Mouse (Mus musculus) ovary, postnatal 14 days (tissue): ENCODE measurements around the gene Lipa.

Experiments used
- DNase-seq: peaks from one replicate; pipeline ENCODE4 v3.0.0; 2022; ENCODE audit warnings: low spot score

Gene Lipa

GRCm38 (mm10) chr19:34526941-34527682 is at the start of gene Lipa:
Gene Lipa, minus strand, starts transcription at chr19:34527474.
- DNase-seq = peak; percentile 90

GRCm38 (mm10) chr19:34573650-34574049 is 46.4 kb upstream of the Lipa start:
- DNase-seq = no peak

DNA sequence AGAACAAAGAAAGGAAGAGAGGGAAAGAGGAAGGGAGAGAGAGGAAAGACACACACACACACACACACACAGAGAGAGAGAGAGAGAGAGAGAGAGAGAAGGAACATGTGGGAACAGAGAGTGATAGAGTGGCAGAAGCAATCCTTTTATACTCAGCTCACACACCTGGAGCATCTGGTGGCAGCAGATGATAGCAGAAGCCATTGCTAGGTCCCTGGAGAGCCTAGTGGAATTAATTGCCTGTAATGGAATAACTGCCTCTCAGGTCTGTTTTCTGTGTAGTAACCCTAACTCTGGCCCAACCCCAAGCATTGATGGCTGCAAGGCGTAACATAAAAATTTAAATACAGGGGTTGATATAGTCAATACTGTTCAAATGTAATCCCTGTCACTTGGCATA is 43.8 kb upstream of the Lipa start:
- no peak for DNase-seq

GRCm38 (mm10) chr19:34569896-34570476 is 42.7 kb upstream of the Lipa start:
- no peak for DNase-seq

DNA sequence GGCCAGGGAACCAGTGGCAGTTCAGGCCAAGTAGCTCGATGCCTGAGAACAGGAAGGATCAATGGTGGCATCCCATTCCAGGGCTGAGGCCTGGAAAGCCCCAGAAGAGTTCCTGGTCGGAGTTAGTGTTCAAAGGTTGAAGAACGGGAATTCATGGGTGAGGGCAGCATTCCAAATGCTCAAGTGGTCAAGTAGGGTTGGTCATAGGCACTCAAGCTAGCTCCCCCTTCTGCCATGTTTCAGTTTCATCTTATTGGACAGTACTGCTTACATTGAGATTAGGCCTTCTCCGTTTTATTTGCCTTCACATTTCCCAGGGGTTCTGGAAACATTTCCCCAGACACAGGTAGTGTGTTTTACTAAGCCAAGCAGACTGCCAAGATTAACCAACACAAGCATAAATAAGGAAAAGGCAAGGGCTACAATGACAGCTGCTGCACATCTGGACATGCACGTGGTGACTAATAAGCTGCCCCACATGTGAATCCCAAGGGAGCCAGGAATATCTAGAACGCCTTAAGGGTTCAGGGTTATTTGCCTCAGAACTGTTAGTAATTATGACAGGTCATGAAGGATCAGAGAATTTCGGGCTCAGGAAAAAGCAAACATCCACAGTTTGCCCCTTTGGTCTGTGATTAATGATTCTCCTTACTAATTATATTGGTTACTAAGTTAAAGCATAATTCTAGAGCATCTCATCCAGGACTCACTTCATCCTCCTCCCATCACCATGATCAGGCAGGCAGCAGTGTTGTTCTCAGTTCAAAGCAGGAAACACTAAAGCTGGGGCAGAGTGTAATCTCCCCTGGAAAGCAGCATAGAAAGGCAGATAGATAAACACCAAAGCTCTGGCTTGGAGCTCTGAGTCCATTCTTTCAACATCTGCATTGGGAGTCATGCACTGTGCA is 42.0 kb upstream of the Lipa start:
- DNase-seq = no peak

DNA sequence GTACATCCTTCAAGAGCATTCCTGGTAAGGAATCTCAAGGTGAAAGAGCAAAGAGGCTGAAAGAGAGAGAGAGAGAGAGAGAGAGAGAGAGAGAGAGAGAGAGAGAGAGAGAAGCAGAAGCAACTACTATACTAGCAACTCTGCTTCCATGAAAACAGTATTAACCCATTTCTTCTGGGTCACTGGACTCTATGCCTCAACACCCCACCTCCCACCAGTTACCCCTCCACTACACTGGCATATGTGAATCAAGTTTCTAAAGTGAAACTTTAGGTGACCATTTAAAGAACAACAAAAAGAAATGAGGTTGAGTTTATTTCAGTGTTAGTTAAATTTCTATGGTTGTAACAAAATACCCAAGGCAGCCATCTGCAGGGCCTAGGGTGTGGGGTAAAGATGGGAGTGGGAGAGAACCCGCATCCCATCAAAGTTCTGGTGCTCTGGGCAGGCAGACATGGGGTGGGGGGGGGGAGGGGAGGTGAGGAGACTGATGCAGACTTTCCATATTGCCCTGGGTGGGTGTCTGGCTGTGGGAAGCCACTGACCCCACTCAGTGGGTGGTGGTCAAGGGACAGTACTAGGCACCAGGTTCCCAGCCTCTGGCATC is 39.0 kb upstream of the Lipa start:
- DNase-seq = no peak

DNA sequence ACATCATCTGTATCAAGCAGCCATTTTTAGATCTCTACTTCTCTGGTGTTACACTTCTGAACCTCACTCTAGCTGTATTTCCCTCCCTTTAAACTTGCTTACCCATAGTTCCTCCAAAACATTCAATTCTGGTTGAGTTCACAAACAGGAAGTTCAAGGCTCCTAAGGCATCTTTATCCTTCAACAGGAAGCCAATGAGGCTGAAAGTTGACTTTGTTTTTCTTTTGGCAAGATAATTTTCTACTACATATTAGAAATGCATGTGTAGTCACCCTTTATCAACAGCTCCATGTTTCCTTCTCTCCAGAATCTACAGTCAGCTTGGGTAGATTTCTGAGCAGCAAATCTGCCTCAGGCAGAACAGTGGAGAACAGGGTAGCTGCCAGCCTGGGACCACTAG is 35.3 kb upstream of the Lipa start:
- no peak for DNase-seq

GRCm38 (mm10) chr19:34556621-34557020 is 29.3 kb upstream of the Lipa start:
- no peak for DNase-seq

DNA sequence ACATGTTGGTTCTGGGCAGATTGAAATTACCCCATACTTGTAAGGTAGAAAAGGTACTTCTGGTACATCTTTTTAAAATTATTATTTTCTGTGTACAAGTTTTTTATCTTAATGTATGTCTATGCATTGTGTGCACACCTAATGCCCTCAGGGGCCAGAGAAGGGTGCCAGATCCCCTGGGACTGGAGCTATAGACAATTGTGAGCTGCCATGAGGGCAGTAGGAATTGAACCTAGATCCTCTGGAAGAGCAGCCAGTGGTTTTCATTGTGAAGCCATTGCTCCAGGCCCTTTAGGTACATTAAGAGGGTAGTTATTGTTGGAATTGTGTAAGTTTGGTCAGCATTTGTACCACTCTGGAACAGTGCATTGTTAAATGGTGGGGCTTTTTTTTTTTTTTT is 26.8 kb upstream of the Lipa start:
- DNase-seq = no peak

DNA sequence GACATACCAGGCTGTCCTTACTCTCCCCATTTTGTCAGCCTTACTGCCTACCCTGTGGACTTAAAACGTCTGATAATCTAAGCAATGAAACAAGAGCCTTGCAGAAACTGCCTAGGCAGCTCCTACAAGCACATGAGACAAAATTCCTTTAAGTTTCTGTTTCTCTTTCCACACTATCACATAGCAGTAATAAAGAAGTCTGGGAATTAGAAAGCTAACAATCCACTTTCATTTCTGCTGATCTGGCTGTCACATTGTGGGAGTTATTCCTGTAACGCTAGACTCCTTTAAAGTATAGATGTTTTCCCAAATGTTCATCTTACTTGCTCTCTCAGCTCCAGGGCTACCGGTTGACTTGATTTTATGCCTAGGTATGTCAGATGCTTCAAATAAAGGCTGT is 26.2 kb upstream of the Lipa start:
- no peak for DNase-seq

DNA sequence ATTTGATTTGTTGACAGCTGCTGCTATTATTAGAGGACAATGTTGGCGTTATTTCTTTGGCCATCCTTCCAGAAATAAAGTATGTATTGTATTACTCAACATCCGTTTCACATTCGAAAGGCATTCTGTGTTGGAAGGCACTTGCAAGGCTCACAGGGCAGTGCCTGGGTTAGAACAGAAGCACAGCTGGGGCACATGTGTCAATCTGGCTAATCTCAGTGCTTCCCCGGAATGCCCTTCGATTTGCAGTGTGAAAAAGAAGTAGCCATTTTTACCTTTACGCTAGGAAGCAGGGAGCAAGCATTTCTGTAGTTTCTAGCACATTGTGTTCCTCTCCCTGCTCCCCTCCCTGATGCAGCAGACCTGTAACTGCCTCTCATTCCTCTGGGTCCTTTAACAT is 25.7 kb upstream of the Lipa start:
- DNase-seq = no peak

- DNase-seq = no peak
Observed at GRCm38 (mm10) chr19:34551981-34552380, 24.7 kb upstream of the Lipa start.

DNA sequence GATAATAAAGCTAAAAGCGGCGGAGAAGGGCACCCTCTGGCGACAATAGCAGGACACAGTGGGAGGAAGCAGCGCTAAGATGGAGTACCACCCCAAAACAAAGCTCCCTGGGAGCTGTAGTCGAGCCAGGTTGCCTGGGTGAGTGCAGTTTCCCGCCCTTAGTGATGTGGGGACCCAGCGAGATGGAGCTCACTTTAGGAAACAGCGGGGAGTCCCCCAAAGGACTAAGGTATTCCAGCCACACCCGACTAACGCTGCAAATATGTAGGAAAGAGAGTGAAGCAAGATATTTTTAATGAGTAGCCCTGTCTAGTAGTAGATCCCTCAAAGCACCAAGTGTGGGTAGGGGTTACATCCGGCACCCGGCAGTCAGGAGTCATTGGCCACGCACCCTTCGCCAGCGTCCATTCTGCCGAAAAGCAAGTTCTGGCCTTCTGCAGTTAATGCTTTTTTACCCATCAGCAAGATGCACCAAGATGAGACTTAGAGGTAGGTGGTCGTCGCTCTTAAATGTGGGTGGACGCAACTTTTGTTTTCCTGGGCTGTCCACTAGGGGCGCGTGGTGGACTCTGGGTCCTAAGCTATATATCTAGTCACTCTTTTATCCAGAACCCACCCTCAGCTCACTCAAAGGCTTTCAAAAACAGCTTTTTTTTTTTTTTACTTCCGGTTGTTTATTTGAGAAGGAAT is 23.4 kb upstream of the Lipa start, which contains the start of gene Ifit2:
Ifit2 (plus strand) TSS at position 161 of the 690 bp plus-strand sequence.
- DNase-seq = peak; percentile 43

DNA sequence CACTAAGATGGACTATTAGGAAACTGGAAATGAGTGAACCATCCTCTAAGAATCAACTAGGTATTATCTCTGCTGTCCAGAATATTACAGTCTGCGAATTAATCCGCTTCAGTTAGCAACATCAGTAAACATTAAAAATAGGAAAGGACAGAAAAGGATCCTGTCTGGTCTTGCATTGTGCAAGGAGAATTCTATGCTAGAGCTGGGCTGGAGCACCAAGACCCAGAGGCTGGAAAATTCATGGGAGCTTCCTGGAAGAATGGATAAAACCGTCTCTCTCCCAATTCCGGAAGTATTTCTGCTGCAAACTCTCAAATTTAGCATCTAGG is 22.9 kb upstream of the Lipa start:
- no peak for DNase-seq

- peak; percentile 75 for DNase-seq
Observed at GRCm38 (mm10) chr19:34547976-34548375, 20.7 kb upstream of the Lipa start.

DNA sequence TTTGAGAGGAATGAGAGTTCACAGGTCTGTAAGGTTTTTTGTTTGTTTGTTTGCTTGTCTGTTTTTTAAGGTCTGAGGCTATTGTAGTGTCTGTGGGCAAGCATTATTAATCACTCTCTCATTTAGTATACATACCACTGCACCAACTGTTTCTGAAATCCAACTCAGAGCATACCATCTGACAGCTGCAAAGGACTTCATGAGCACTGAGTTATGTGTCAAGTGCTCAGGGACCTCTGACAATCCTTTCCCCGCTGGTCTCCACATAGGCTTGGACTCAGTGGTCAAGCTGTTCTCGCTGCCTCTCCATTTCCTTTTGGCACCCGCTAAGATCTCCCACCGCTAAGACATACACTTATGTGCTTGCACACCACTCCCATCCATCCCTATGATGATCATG is 18.9 kb upstream of the Lipa start:
- no peak for DNase-seq

DNA sequence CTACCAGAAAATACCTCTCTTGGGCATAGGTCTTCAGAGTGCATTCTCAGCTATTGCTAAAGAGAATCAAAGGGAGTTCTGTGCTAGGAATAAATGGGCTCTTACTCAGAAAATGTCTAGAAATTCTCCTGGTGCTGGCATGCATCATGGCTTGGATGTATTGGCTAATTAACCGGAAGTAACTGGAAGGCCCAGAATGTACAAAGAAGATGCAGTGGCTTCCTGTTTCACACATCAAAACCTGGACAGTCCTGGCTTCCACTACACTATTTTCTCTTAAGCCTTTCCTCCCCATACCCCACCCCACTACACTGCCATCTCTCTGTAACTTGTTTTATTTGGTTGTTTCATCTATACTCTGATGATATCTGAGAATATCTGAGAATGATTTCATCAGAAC is 12.1 kb upstream of the Lipa start:
- no peak for DNase-seq

DNA sequence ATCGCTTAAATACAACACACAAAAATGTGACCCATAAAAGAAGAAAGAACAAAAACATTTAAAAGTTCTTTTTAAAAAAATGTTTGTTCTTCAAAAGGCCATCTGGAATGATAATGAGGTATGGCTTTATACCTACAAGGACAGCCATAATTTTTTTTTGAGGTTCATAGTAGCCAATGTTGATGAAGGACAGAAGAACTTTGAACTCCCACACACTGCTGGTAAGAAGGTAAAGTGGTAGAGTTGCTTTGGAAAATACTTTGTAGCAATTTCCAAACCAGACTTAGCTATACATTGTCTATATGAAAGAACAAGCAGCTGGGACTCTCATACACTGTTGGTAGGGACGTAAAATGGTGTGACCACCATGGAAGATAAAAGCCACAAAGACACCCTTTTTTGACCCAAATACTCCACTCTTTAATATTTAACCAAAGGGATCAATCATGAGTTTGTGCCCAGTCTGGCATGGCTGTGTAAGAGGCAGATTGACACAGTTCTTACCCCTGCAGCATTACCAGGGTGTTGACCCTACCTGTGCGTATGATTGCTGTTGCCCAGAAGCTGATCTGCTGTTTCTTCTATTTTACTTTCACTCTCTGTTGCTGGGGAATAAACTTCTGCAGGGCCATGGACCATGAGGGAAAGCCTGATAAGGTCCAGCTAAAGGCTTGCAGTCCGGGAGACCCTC is 4.9 kb upstream of the Lipa start:
- no peak for DNase-seq

DNA sequence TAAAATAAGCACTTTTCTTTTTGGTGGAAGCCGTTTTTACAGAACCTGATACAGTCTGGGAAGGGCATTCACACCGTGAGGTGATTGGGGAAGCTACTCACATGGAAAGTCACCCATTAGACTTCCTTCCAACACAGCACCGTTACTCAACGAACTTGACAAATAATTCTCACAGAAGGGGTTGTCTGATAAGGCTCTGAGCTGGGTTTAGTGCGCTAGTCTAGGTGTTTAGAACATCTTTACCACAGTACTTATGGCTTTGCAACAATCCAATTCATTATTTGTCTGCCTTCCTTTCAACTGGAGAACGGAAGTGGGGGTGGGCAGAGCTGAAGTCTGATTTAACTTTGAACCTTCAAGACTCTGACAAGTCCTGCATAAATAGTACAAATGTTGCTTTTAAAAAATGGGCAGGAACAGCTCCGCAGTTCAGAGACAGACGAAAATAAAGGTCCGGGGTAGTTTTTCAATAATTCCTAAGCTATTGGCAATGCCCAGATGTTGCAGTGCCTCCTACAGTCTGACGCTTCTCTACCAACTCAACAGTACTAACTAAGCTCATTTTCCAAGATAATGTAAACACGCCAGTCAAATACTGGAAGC is 852 bp downstream of the Lipa start:
- no peak for DNase-seq

GRCm38 (mm10) chr19:34524646-34525045 is 2.6 kb downstream of the Lipa start:
- DNase-seq = no peak
